Mouse (Mus musculus) inflammation-experienced regulatory T-cells, adult 16 weeks (primary cell): ENCODE data around the gene Pnn. TPM values are rescaled to one million over a fixed set of nuclear protein-coding genes. Genes with fewer than 3 reads are reported as not detected.

Experiments
- polyA plus RNA-seq: library from polyadenylated mRNA; unstranded; fragments of 100-300 nt; shearing (Covaris generic); gene quantifications from one replicate; pipeline ENCODE4 v1.2.1, GENCODE M21; 2017

Gene Pnn
- 154 TPM for polyA plus RNA-seq

DNA sequence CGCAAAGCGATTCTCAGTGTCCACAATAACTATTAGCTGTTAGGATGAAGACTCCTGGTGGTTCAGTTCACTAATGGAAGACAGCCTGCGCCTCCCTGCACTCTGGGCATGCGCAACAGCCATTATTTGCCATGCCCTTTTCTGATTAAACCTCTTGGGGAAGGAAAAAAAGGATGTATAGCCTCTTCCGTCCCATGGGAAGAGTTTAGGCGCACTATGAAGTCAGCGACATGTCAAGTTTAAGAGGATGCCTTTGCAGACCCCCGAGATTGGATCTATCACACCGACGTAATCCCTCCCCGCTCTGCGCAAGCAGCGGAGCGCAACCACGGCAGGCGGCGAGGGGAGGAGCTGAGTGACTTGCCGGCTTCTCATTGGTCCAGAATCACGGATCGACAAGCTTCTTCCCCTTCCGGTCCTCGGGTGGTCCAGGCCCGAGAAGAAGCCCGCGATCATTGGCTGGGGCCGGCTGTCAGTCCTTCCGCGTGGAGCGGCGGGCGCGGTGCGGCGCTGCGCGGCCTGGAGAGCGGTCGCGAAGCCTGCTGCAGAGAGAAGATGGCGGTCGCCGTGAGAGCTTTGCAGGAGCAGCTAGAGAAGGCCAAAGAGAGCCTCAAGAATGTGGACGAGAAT lies at the start of gene Pnn:
TSS of gene Pnn (plus strand) at position 437 of the 630 bp plus-strand sequence.

DNA sequence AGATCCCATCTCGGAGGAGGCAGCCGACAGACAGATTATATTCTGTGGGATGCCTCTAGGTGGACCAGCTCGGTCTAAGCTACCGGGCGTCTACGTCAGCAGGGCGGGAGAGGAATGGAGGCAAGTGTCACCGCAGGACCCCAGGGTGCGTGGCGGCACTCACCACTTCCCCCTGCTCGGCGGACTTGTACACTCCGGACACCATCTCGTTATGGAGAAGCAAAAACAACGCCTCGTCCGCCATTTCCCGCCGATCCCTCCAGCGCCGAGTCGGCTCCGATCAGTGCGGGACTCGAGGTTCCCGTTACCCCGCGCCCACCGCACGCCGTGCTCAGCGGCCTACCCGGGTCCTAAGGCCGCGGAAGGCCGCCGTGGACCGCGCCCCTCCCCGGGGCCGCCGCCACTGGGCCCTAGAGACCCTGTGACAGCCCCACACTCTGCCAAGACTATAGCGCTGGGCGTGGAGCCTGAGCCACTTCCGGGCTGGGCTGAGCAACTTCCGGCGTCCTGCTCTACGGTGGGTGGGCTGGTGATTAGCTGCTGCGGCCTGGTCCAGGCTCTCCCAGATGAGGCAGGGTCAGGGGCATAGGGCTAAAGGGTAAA lies 5.6 kb upstream of the Pnn start, which contains the start of gene Trappc6b:
TSS of gene Trappc6b (minus strand) at position 480 of the 603 bp plus-strand sequence.

DNA sequence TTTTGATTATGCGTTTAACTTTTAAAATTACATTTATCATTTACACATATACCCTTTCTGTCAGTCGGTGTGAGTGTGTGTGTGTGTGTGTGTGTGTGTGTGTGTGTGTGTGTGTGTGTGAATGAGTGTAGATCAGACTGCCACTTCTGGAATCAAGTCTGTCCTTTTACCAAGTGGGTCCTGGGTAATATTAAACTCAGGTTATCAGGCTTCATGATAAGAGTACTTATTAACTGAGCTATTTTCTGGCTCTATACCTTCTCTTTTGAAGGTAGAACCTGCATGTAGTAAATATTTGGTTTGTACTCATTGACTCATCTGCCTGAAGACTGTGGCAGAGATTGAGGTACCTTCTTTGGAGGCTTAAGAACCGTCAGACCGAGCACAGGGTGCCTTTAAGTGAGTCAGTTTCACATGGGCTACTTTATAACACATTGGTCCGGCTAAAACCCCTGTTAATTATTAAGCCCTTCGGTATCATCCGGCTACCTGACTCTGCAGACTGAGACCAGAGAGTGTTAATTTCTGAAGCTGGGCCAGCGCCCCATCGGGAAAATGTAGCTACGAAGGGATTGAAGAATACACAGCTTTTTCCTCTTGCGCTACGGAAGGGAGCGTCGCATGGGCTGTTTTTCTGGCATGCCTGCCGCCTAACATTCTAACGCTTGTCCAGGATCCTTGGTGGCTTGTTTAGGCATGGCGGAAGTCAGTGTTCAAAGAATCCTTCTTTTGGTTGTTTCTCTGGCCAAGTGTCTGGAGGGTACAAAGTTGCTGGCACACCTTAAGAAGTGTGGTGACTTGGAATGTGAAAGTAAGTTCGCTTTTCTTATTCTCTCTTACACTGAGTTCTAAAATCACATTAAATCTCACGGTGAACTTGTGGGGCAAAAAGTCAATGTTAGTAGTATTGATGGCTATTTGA lies 28.7 kb downstream of the Pnn start, which contains the start of gene Mia2:
TSS of gene Mia2 (plus strand) at position 696 of the 922 bp plus-strand sequence.

Other genes with a start within 250 kb of the Pnn start
- gene Sec23a, start 54.9 kb upstream of the Pnn start, polyA plus RNA-seq = 39.9 TPM
- gene Gemin2, start 53.5 kb upstream of the Pnn start, polyA plus RNA-seq = 30.4 TPM
- 111 TPM for gene Trappc6b, start 5.4 kb upstream of the Pnn start, polyA plus RNA-seq
- gene Mia2, start 28.9 kb downstream of the Pnn start, polyA plus RNA-seq = 28.0 TPM
- 7.1 TPM for gene Fbxo33, start 152.8 kb downstream of the Pnn start, polyA plus RNA-seq